Mouse (Mus musculus): Measurements from ENCODE around the gene Mas1. TPM values are rescaled to one million over a fixed set of nuclear protein-coding genes. Genes with fewer than 3 reads are reported as not detected.

The Mas1 gene
- polyA plus RNA-seq, 1 experiment from 2014 or later, result 0.66 TPM

DNA sequence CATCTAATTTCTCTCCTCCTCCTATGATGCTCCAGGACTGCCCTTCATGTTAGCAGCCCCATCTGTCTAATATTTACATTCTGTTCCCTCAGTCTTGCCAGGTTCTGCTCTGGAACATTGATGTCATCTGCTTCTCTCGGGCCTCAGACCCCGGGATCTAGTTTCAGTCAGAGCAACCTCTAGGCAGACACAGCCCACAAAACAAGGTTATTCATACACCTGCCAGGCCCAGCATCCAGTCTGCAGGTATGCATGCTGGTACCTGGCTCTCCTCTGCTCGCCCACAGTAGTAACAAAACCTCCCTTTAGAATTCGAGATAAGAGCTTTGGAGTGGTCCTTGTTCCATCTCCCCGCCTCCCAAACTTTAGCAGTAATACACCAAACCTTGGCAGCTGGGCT is 37.6 kb downstream of the Mas1 start:
- H3K4me3 ChIP-seq (ENCODE audit: low read length), result no peak overlapping the region
- ATAC-seq (ENCODE audit: low FRiP score, low TSS enrichment), result no peak
- H3K27me3 ChIP-seq (ENCODE audit: control insufficient read depth, insufficient read depth, low read length), result no peaks in the 10 kb centered on the region
- H3K9ac ChIP-seq (ENCODE audit: low read depth, low read length), result no peak overlapping the region
- WGBS, result 77% methylated on average over 5 of the region's 5 CpGs
- no peaks in the 10 kb centered on the region for H3K36me3 ChIP-seq (ENCODE audit: control insufficient read depth, insufficient read depth, low read length)
- H3K27ac ChIP-seq (ENCODE audit: low read depth, low read length), result no peak overlapping the region
- H3K4me1 ChIP-seq (ENCODE audit: control insufficient read depth, insufficient read depth, low read length), result no peaks in the 10 kb centered on the region
- no peaks in the 10 kb centered on the region; the same call in 1 of the 2 replicates for H3K9me3 ChIP-seq (ENCODE audit: control insufficient read depth, low read length)
- H3K4me2 ChIP-seq (replicated peaks; ENCODE audit: low read depth, low read length), result no peak overlapping the region

DNA sequence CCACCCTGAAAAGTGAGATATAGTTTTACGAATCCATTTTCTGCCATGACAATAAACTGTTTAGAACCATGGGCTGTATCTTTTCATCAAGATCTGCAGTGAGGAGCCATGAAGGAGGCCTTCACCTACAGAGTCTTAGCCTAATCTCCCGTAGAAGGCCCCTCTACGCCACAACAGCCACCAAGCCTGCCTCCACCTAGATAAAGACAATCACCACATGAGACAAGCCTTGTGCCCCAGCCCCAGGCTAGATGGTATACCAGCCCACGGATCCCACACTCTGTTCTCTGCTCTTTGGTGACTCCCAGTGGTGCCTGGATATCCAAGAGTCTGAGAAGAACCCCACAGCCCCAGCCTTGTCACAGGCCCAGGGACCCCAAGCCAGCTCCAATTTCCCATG is 52.1 kb downstream of the Mas1 start:
- Histone ChIP-seq H3K4me2 (replicated peaks; ENCODE audit: low read depth, low read length) (no peak overlapping the region), H3K36me3 (ENCODE audit: control insufficient read depth, insufficient read depth, low read length) (peaks cover 26% of the 10 kb centered on the region; the same call in 1 of the 2 replicates), H3K9me3 (ENCODE audit: control insufficient read depth, low read length) (peaks cover 29% of the 10 kb centered on the region), H3K4me3 (ENCODE audit: low read length) (no peak overlapping the region), H3K27me3 (ENCODE audit: control insufficient read depth, insufficient read depth, low read length) (no peaks in the 10 kb centered on the region), H3K9ac (ENCODE audit: low read depth, low read length) (no peak overlapping the region), H3K27ac (ENCODE audit: low read depth, low read length) (no peak overlapping the region), H3K4me1 (ENCODE audit: control insufficient read depth, insufficient read depth, low read length) (no peaks in the 10 kb centered on the region)
- 95% methylated on average over 4 of the region's 4 CpGs for WGBS
- no peak for ATAC-seq (ENCODE audit: low FRiP score, low TSS enrichment)

DNA sequence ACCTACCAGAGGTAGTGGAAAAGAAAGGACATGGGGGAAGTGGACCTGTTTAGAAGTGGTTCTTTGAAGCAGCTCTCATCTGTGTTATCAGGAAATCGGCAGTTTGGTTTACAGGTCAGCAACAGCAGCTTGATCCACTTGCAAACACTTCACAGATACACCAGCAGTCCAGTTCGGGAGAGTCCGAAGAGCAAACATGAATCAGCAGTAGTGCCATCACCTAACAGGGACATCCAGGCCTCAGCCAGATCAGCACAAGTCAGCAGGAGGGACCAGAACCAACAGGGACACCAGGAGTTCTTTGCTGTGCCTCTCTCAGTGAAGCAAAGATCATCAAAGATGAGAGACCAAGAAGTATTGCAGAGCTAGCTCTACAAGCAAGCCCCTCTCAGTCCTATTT is 53.4 kb downstream of the Mas1 start:
- Histone ChIP-seq H3K4me1 (ENCODE audit: control insufficient read depth, insufficient read depth, low read length) (0 out of 2 replicates have a peak, but pooled peaks cover 5% of the 10 kb centered on the region), H3K27ac (ENCODE audit: low read depth, low read length) (no peak overlapping the region), H3K27me3 (ENCODE audit: control insufficient read depth, insufficient read depth, low read length) (no peaks in the 10 kb centered on the region), H3K4me3 (ENCODE audit: low read length) (no peak overlapping the region), H3K36me3 (ENCODE audit: control insufficient read depth, insufficient read depth, low read length) (peaks cover 19% of the 10 kb centered on the region; the same call in 1 of the 2 replicates), H3K9ac (ENCODE audit: low read depth, low read length) (no peak overlapping the region), H3K4me2 (replicated peaks; ENCODE audit: low read depth, low read length) (no peak overlapping the region), H3K9me3 (ENCODE audit: control insufficient read depth, low read length) (peaks cover 17% of the 10 kb centered on the region)
- WGBS, result 90% methylated on average over 3 of the region's 3 CpGs
- no peak for ATAC-seq (ENCODE audit: low FRiP score, low TSS enrichment)

DNA sequence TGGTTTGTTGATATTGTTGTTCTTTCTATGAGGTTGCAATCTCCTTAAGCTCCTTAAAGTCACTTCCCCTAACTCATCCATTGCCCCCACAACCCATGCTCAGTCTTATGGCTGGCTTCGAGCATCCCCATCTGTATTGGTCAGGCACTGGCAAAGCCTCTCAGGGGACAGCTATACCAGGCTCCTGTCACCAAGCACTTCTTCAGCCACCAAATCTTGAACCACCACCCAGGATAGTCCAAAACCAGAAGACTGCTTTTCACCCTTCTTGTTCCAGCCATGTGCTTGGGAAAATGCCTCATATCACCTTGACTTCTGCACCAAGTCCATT is 57.0 kb downstream of the Mas1 start:
- Histone ChIP-seq H3K27me3 (ENCODE audit: control insufficient read depth, insufficient read depth, low read length) (no peaks in the 10 kb centered on the region), H3K4me1 (ENCODE audit: control insufficient read depth, insufficient read depth, low read length) (0 out of 2 replicates have a peak, but pooled peaks cover 5% of the 10 kb centered on the region), H3K4me3 (ENCODE audit: low read length) (no peak overlapping the region), H3K4me2 (replicated peaks; ENCODE audit: low read depth, low read length) (no peak overlapping the region), H3K9me3 (ENCODE audit: control insufficient read depth, low read length) (no peaks in the 10 kb centered on the region), H3K36me3 (ENCODE audit: control insufficient read depth, insufficient read depth, low read length) (no peaks in the 10 kb centered on the region; the same call in 1 of the 2 replicates), H3K27ac (ENCODE audit: low read depth, low read length) (no peak overlapping the region), H3K9ac (ENCODE audit: low read depth, low read length) (no peak overlapping the region)
- 82% methylated on average over 1 of the region's 1 CpGs for WGBS
- no peak for ATAC-seq (ENCODE audit: low FRiP score, low TSS enrichment)

DNA sequence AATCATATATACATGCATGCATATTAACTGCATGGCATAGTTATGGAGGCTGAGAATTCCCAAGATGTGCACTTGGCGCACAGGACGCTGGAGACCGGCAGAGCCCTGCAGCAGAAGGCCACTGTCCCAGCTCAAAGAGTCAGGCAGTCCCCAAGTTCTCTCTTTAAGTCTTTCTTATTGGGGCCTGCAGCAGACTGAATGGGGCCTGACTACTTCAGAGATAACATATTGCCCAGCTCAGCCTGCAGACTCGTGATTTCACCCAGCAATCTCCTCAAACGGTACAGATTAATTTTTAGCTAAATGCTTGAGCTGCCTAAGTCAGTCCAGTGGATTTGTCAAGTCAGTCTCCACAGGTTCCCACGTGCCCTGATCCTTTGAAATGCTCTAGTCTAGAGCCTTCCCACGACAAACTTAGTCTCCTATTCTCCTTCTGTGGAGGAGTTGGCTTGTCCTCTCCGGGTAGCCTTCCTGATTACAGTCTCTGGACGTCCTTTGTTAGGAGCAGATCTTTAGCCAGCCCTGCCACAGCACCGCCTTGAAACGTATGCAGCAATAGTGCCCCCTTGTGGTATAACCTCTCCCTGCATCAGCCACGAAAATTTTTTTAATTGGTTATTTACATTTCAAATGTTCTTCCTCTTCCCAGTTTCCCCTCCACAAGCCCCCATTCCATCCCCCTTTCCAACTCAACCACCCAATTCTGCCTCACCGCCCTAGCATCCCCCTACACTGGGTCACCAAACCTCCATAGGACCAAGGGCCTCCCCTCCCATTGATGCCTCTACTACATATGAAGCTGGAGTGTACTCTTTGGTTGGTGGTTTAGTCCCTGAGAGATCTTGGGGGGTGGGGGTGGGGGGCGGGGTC is 57.6 kb downstream of the Mas1 start:
- Histone ChIP-seq H3K4me3 (ENCODE audit: low read length) (no peak overlapping the region), H3K4me1 (ENCODE audit: control insufficient read depth, insufficient read depth, low read length) (0 out of 2 replicates have a peak, but pooled peaks cover 5% of the 10 kb centered on the region), H3K4me2 (replicated peaks; ENCODE audit: low read depth, low read length) (no peak overlapping the region), H3K27ac (ENCODE audit: low read depth, low read length) (peak overlapping the region; percentile 79), H3K36me3 (ENCODE audit: control insufficient read depth, insufficient read depth, low read length) (no peaks in the 10 kb centered on the region; the same call in 1 of the 2 replicates), H3K9ac (ENCODE audit: low read depth, low read length) (peak overlapping the region; percentile 45; the same call in 1 of the 2 replicates), H3K27me3 (ENCODE audit: control insufficient read depth, insufficient read depth, low read length) (no peaks in the 10 kb centered on the region), H3K9me3 (ENCODE audit: control insufficient read depth, low read length) (no peaks in the 10 kb centered on the region)
- WGBS, result 23% methylated on average over 14 of the region's 14 CpGs
- ATAC-seq (ENCODE audit: low FRiP score, low TSS enrichment), result peak; percentile 94

DNA sequence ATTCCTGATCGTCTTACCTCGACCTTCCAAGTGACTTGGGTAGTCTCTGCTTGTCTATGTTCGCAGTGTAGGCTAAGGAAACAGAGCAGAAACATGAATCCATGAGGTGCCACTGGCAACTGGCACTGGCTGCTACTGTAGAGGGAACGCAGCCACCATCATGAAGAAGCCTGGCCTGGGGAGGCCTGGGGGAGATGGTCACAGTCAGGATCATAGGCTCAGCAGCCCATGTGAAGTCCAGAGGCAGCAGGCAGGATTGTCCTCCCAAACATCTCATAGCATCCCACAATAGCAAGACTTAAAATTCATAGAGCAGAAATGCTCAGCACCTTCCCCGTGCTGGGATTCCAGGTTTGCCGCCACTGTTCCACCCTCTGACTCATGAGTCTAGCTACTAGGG is 59.1 kb downstream of the Mas1 start:
- H3K4me1 ChIP-seq (ENCODE audit: control insufficient read depth, insufficient read depth, low read length), result 0 out of 2 replicates have a peak, but pooled peaks cover 5% of the 10 kb centered on the region
- no peak overlapping the region for H3K9ac ChIP-seq (ENCODE audit: low read depth, low read length)
- no peaks in the 10 kb centered on the region for H3K9me3 ChIP-seq (ENCODE audit: control insufficient read depth, low read length)
- no peak overlapping the region; the same call in 1 of the 2 replicates for H3K27ac ChIP-seq (ENCODE audit: low read depth, low read length)
- H3K4me3 ChIP-seq (ENCODE audit: low read length), result no peak overlapping the region
- 86% methylated on average over 6 of the region's 6 CpGs for WGBS
- H3K36me3 ChIP-seq (ENCODE audit: control insufficient read depth, insufficient read depth, low read length), result no peaks in the 10 kb centered on the region
- no peak overlapping the region for H3K4me2 ChIP-seq (replicated peaks; ENCODE audit: low read depth, low read length)
- no peaks in the 10 kb centered on the region for H3K27me3 ChIP-seq (ENCODE audit: control insufficient read depth, insufficient read depth, low read length)
- no peak for ATAC-seq (ENCODE audit: low FRiP score, low TSS enrichment)

DNA sequence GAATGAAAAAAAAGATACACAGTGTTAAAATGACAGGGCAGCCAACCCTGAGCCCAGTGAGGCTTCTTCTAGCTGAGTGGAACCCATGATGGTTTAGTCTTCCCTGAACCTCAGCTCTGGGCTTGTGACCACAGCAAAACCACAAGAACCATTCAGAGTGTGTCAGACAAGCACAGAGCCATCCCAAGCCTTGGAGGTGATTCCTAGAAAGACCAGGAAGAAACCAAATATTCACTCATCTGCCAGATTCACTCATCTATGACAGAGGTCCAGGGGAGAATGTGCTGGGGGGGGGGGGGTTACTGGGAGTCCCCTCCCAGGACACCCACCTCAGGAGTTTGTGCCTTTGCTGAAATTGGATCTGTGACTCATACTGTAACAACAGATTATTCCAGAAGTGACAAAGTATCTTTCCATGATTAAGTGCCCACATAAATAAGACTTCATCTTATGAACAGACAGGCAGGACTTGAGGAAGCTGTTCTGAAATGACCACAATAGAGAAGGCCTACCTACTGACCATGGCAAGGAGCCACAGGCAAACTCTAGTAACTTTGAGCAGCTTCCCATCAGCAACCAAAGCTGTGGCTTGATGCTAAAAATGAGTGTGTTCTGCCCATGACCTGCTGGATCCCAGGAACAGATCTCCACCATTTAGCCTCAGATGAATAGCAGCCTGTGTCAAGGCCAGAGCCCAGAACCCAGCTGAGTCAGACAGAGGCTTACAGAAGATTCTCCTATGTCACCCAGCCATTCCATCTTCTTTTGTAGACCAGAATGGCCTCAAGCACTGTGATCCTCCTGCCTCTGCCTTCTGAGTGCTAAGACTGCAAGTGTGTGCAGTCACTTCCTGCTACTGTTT is 63.1 kb downstream of the Mas1 start:
- Histone ChIP-seq H3K4me2 (replicated peaks; ENCODE audit: low read depth, low read length) (no peak overlapping the region), H3K27me3 (ENCODE audit: control insufficient read depth, insufficient read depth, low read length) (no peaks in the 10 kb centered on the region), H3K27ac (ENCODE audit: low read depth, low read length) (no peak overlapping the region), H3K36me3 (ENCODE audit: control insufficient read depth, insufficient read depth, low read length) (no peaks in the 10 kb centered on the region), H3K9ac (ENCODE audit: low read depth, low read length) (no peak overlapping the region), H3K4me1 (ENCODE audit: control insufficient read depth, insufficient read depth, low read length) (no peaks in the 10 kb centered on the region), H3K9me3 (ENCODE audit: control insufficient read depth, low read length) (no peaks in the 10 kb centered on the region), H3K4me3 (ENCODE audit: low read length) (no peak overlapping the region)
- no peak for ATAC-seq (ENCODE audit: low FRiP score, low TSS enrichment)

DNA sequence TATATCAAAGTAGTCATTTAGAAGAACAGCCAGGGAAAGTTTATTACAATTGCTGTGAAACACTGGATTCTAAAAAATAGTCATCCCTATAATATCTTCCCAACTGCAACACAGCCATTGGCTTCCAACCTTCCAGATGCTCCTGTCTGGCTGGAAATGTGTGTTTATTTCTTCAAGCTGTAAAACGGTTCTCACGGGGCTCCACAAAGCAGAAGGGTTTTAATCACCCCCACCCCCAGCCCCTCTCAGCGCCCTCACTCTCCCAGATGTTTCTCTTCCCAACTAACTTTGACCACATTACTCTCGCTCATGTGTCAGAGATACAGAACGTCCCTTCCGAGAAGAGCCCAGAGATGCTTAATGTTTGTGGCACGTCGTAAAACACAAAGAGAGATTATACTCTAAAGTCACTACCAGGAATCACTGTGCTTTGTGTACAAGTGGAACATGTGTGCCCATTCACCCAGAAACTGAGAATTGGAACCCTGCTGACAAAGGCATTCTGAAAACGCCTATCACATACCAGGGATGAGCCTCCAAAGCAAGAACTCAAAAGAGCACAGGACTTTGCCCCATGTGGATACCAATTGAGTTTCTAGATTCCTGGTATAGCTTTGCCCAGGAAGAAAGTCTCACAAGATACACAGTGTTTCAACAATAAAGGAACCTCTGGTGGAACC is 65.9 kb downstream of the Mas1 start:
- no peak overlapping the region for H3K4me3 ChIP-seq (ENCODE audit: low read length)
- H3K9me3 ChIP-seq (ENCODE audit: control insufficient read depth, low read length), result no peaks in the 10 kb centered on the region
- no peak overlapping the region for H3K9ac ChIP-seq (ENCODE audit: low read depth, low read length)
- no peaks in the 10 kb centered on the region for H3K36me3 ChIP-seq (ENCODE audit: control insufficient read depth, insufficient read depth, low read length)
- no peak overlapping the region for H3K4me2 ChIP-seq (replicated peaks; ENCODE audit: low read depth, low read length)
- 0 out of 2 replicates have a peak, but pooled peaks have one; percentile 16 for ATAC-seq (ENCODE audit: low FRiP score, low TSS enrichment)
- H3K4me1 ChIP-seq (ENCODE audit: control insufficient read depth, insufficient read depth, low read length), result no peaks in the 10 kb centered on the region
- WGBS, result 34% methylated on average over 9 of the region's 9 CpGs
- no peaks in the 10 kb centered on the region for H3K27me3 ChIP-seq (ENCODE audit: control insufficient read depth, insufficient read depth, low read length)
- H3K27ac ChIP-seq (ENCODE audit: low read depth, low read length), result no peak overlapping the region
